Mouse (Mus musculus): ENCODE measurements around the gene Psmb7. TPM values are rescaled to one million over a fixed set of nuclear protein-coding genes. Genes with fewer than 3 reads are reported as not detected.
A peak's percentile ranks its signal among the peaks of the same experiment; 100 is the strongest.

Psmb7 gene
- polyA plus RNA-seq, 1 experiment from 2014 or later: 317 TPM

- no peaks in the 10 kb centered on the region for H3K27me3 ChIP-seq
- no peak overlapping the region for H3K4me2 ChIP-seq
- H3K4me3 ChIP-seq: no peak overlapping the region
- no peak overlapping the region for H3K27ac ChIP-seq
- peaks cover 72% of the 10 kb centered on the region for H3K4me1 ChIP-seq (replicated peaks)
- 92% methylated on average over 6 of the region's 6 CpGs for WGBS
- ATAC-seq (ENCODE audit: low FRiP score): no peak
- H3K9me3 ChIP-seq: no peaks in the 10 kb centered on the region
- peaks cover 8% of the 10 kb centered on the region; the same call in 1 of the 2 replicates for H3K36me3 ChIP-seq
- no peak overlapping the region for H3K9ac ChIP-seq
Measured at GRCm38 (mm10) chr2:38612596-38612995, 31.3 kb downstream of the Psmb7 start.

- WGBS: 84% methylated on average over 2 of the region's 2 CpGs
- Histone ChIP-seq H3K4me3 (no peak overlapping the region), H3K4me2 (no peak overlapping the region), H3K4me1 (replicated peaks) (peaks cover 57% of the 10 kb centered on the region), H3K9me3 (no peaks in the 10 kb centered on the region), H3K27me3 (no peaks in the 10 kb centered on the region), H3K9ac (no peak overlapping the region), H3K36me3 (peaks cover 4% of the 10 kb centered on the region; the same call in 1 of the 2 replicates), H3K27ac (0 out of 2 replicates have a peak overlapping the region, but pooled peaks have one; percentile 58)
- no peak for ATAC-seq (ENCODE audit: low FRiP score)
Measured at GRCm38 (mm10) chr2:38610161-38610560, 33.7 kb downstream of the Psmb7 start.

GRCm38 (mm10) chr2:38609310-38609709 lies 34.6 kb downstream of the Psmb7 start:
- Histone ChIP-seq H3K4me3 (no peak overlapping the region), H3K9me3 (no peaks in the 10 kb centered on the region), H3K36me3 (peaks cover 4% of the 10 kb centered on the region; the same call in 1 of the 2 replicates), H3K4me2 (no peak overlapping the region), H3K4me1 (replicated peaks) (peaks cover 48% of the 10 kb centered on the region), H3K27ac (peak overlapping the region; percentile 58), H3K9ac (no peak overlapping the region), H3K27me3 (no peaks in the 10 kb centered on the region)
- 38% methylated on average over 11 of the region's 11 CpGs for WGBS
- ATAC-seq (ENCODE audit: low FRiP score): peak; percentile 71

GRCm38 (mm10) chr2:38608831-38609309 lies 35.0 kb downstream of the Psmb7 start:
- peak; percentile 63 for ATAC-seq (ENCODE audit: low FRiP score)
- Histone ChIP-seq H3K27me3 (no peaks in the 10 kb centered on the region), H3K27ac (peak overlapping the region; percentile 58), H3K4me2 (no peak overlapping the region), H3K9me3 (no peaks in the 10 kb centered on the region), H3K9ac (no peak overlapping the region), H3K4me3 (no peak overlapping the region), H3K36me3 (peaks cover 4% of the 10 kb centered on the region; the same call in 1 of the 2 replicates), H3K4me1 (replicated peaks) (peaks cover 45% of the 10 kb centered on the region)
- 57% methylated on average over 5 of the region's 5 CpGs for WGBS

GRCm38 (mm10) chr2:38607716-38608115 lies 36.2 kb downstream of the Psmb7 start:
- H3K4me2 ChIP-seq: no peak overlapping the region
- no peak overlapping the region for H3K27ac ChIP-seq
- no peak overlapping the region for H3K9ac ChIP-seq

GRCm38 (mm10) chr2:38600842-38601241 lies 43.0 kb downstream of the Psmb7 start:
- Histone ChIP-seq H3K9me3 (no peaks in the 10 kb centered on the region), H3K4me3 (no peak overlapping the region), H3K9ac (no peak overlapping the region), H3K27me3 (no peaks in the 10 kb centered on the region), H3K36me3 (no peaks in the 10 kb centered on the region), H3K27ac (no peak overlapping the region), H3K4me2 (no peak overlapping the region), H3K4me1 (replicated peaks) (peaks cover 8% of the 10 kb centered on the region; the same call in 1 of the 2 replicates)
- ATAC-seq (ENCODE audit: low FRiP score): no peak

More at GRCm38 (mm10) chr2:38607716-38608115, 36.2 kb downstream of the Psmb7 start:
- H3K4me3 ChIP-seq: no peak overlapping the region
- H3K9me3 ChIP-seq: no peaks in the 10 kb centered on the region
- peaks cover 4% of the 10 kb centered on the region; the same call in 1 of the 2 replicates for H3K36me3 ChIP-seq
- H3K4me1 ChIP-seq (replicated peaks): peaks cover 45% of the 10 kb centered on the region
- no peak for ATAC-seq (ENCODE audit: low FRiP score)
- no peaks in the 10 kb centered on the region for H3K27me3 ChIP-seq
- 93% methylated on average over 1 of the region's 1 CpGs for WGBS

GRCm38 (mm10) chr2:38598395-38598794 lies 45.5 kb downstream of the Psmb7 start:
- Histone ChIP-seq H3K9ac (no peak overlapping the region), H3K9me3 (no peaks in the 10 kb centered on the region), H3K27ac (no peak overlapping the region), H3K4me1 (replicated peaks) (peaks cover 21% of the 10 kb centered on the region), H3K4me3 (no peak overlapping the region), H3K27me3 (no peaks in the 10 kb centered on the region), H3K36me3 (no peaks in the 10 kb centered on the region), H3K4me2 (no peak overlapping the region)
- no peak for ATAC-seq (ENCODE audit: low FRiP score)
- WGBS: 100% methylated on average over 2 of the region's 2 CpGs

- no peak overlapping the region for H3K27ac ChIP-seq
- peaks cover 21% of the 10 kb centered on the region for H3K4me1 ChIP-seq (replicated peaks)
- WGBS: 97% methylated on average over 1 of the region's 1 CpGs
- no peak for ATAC-seq (ENCODE audit: low FRiP score)
- H3K4me3 ChIP-seq: no peak overlapping the region
- H3K9ac ChIP-seq: no peak overlapping the region
- H3K4me2 ChIP-seq: no peak overlapping the region
- H3K36me3 ChIP-seq: no peaks in the 10 kb centered on the region
- no peaks in the 10 kb centered on the region for H3K27me3 ChIP-seq
- H3K9me3 ChIP-seq: no peaks in the 10 kb centered on the region
Measured at GRCm38 (mm10) chr2:38597896-38598295, 46.0 kb downstream of the Psmb7 start.

GRCm38 (mm10) chr2:38594874-38595273 lies 49.0 kb downstream of the Psmb7 start:
- peak; percentile 47; the same call in 1 of the 2 replicates for ATAC-seq (ENCODE audit: low FRiP score)
- Histone ChIP-seq H3K36me3 (peaks cover 11% of the 10 kb centered on the region), H3K9me3 (no peaks in the 10 kb centered on the region), H3K4me2 (no peak overlapping the region), H3K27ac (peak overlapping the region; percentile 46; the same call in 1 of the 2 replicates), H3K4me1 (replicated peaks) (peaks cover 32% of the 10 kb centered on the region), H3K9ac (no peak overlapping the region), H3K27me3 (no peaks in the 10 kb centered on the region), H3K4me3 (no peak overlapping the region)
- WGBS: 43% methylated on average over 7 of the region's 7 CpGs

GRCm38 (mm10) chr2:38591751-38592459 lies 52.0 kb downstream of the Psmb7 start:
- 0 out of 2 replicates have a peak, but pooled peaks have one; percentile 47 for ATAC-seq (ENCODE audit: low FRiP score)
- Histone ChIP-seq H3K27ac (peak overlapping the region; percentile 50; the same call in 1 of the 2 replicates), H3K4me2 (no peak overlapping the region)

GRCm38 (mm10) chr2:38586733-38587132 lies 57.2 kb downstream of the Psmb7 start:
- peaks cover 43% of the 10 kb centered on the region for H3K4me1 ChIP-seq (replicated peaks)
- H3K9me3 ChIP-seq: no peaks in the 10 kb centered on the region
- no peak overlapping the region for H3K4me3 ChIP-seq
- H3K9ac ChIP-seq: no peak overlapping the region; the same call in 1 of the 2 replicates
- ATAC-seq (ENCODE audit: low FRiP score): no peak
- H3K4me2 ChIP-seq: no peak overlapping the region
- 87% methylated on average over 6 of the region's 6 CpGs for WGBS
- H3K27ac ChIP-seq: no peak overlapping the region
- H3K36me3 ChIP-seq: peaks cover 49% of the 10 kb centered on the region
- no peaks in the 10 kb centered on the region for H3K27me3 ChIP-seq

More at GRCm38 (mm10) chr2:38591751-38592459, 52.0 kb downstream of the Psmb7 start:
- Histone ChIP-seq H3K4me1 (replicated peaks) (peaks cover 33% of the 10 kb centered on the region), H3K9ac (no peak overlapping the region), H3K9me3 (no peaks in the 10 kb centered on the region), H3K36me3 (peaks cover 39% of the 10 kb centered on the region), H3K4me3 (no peak overlapping the region), H3K27me3 (no peaks in the 10 kb centered on the region)
- 62% methylated on average over 6 of the region's 6 CpGs for WGBS

- H3K4me1 ChIP-seq (replicated peaks): peaks cover 41% of the 10 kb centered on the region
- H3K9ac ChIP-seq: no peak overlapping the region
- H3K4me3 ChIP-seq: no peak overlapping the region
- H3K4me2 ChIP-seq: no peak overlapping the region
- H3K27ac ChIP-seq: peak overlapping the region; percentile 80
- 0 out of 2 replicates have a peak, but pooled peaks have one; percentile 3 for ATAC-seq (ENCODE audit: low FRiP score)
- H3K27me3 ChIP-seq: no peaks in the 10 kb centered on the region
- H3K9me3 ChIP-seq: no peaks in the 10 kb centered on the region
- peaks cover 43% of the 10 kb centered on the region for H3K36me3 ChIP-seq
- WGBS: 30% methylated on average over 5 of the region's 5 CpGs
Measured at GRCm38 (mm10) chr2:38585379-38585736, 58.5 kb downstream of the Psmb7 start.

Data from hindbrain, embryonic 13.5 days (tissue).